Mouse (Mus musculus) ES-E14 (cell line): ENCODE measurements around the gene Thap3.

Source experiments
- HCFC1 ChIP-seq: IDR thresholded peaks from 2 replicates; pipeline ENCODE4 v1.6.1; 2012; ENCODE audit warnings: low read length, inconsistent platforms, borderline replicate concordance; ENCODE audit not compliant: insufficient read depth
- ZC3H11A ChIP-seq: IDR thresholded peaks from 2 replicates; pipeline ENCODE4 v1.6.1; 2012; ENCODE audit warnings: low read depth, mild to moderate bottlenecking, inconsistent platforms, low read length, borderline replicate concordance

GRCm38 (mm10) chr4:151959849-151960512 is 28.8 kb downstream of the Thap3 start:
- TF ChIP-seq ZC3H11A, result no peak
- no peak for TF ChIP-seq HCFC1
